Mouse (Mus musculus) stomach, postnatal 0 days (tissue): ENCODE measurements around the gene Pvr.

ENCODE experiments used
- CTCF ChIP-seq: IDR thresholded peaks from 2 replicates; pipeline ENCODE4 v1.5.1; 2016; ENCODE audit warnings: antibody characterized with exemption, low read depth, mild to moderate bottlenecking, moderate library complexity
- EP300 ChIP-seq: optimal IDR thresholded peaks from 2 replicates; pipeline ENCODE3; 2016; ENCODE audit warnings: antibody characterized with exemption

DNA sequence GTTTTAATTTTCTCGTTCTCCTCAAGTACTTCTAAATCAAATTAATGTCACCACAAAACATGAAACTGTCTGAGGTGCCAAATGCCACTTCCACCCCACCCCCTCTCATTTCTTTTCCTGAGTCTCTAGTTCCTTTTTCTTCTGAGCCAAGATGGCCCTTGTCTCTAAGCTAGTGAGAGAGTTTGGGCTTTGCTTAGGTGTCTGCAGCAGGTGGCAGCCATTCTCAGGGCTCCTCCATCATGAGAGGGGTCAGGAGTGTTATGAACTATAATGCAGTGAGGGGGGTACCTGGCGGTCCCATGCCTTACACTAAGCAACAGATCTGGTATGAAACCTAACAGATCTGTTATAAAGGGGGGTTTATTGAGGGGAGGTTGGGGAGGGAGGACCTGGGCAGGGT is 2.4 kb upstream of the Pvr start:
- no peak for TF ChIP-seq CTCF
- TF ChIP-seq EP300: no peak
